Mouse (Mus musculus): ENCODE measurements around the gene Abcc3.
"Not testable (repeated sequence)": the region's sequence is repeated elsewhere in the genome, so short reads cannot be mapped to it uniquely, and the experiment has no call there.

Gene Abcc3

GRCm38 (mm10) chr11:94402731-94403130 is 9.9 kb upstream of the Abcc3 start:
- no peak for DNase-seq (ENCODE audit: extremely low read depth, low read depth)

GRCm38 (mm10) chr11:94402029-94402428 is 9.2 kb upstream of the Abcc3 start:
- not testable (repeated sequence) for DNase-seq (ENCODE audit: extremely low read depth, low read depth)

DNA sequence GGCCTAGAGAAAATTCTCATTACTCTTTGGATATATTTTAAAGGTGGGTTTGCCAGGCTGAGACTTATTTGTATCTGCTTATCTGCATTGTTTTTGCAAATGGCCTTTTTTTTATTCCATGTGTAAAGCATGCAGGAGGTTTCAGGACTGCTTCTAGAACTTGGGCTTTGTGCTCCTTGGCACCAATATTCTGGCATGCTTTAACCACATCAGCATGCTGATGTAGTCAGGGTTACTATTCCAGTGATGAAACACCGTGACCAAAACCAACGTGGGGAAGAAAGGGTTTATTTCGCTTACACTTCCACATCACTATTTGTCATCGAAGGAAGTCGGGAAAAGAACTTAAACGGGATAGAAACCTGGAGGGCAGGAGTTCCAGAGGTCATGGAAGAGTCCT is 8.2 kb upstream of the Abcc3 start:
- no peak for DNase-seq (ENCODE audit: extremely low read depth, low read depth)

DNA sequence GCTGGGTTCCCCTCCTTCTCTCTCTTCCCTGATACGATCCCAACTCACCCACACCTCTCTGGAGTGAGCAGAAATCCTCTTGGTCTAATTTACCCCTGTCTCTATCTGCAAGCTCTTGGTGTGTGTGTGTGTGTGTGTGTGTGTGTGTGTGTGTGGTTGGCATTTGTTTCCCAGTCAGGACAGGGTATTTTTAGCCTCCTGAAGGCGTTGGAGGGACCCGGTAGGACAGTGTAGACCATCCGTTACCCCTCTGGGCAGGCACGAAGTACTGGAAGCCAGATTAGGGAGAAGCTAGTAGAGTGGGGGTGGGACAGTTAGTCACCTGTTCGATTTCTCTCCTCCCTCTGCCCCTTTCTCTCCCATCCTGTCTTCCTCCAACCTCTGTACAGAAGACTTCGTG is 1.3 kb upstream of the Abcc3 start:
- no peak for DNase-seq (ENCODE audit: extremely low read depth, low read depth)

DNA sequence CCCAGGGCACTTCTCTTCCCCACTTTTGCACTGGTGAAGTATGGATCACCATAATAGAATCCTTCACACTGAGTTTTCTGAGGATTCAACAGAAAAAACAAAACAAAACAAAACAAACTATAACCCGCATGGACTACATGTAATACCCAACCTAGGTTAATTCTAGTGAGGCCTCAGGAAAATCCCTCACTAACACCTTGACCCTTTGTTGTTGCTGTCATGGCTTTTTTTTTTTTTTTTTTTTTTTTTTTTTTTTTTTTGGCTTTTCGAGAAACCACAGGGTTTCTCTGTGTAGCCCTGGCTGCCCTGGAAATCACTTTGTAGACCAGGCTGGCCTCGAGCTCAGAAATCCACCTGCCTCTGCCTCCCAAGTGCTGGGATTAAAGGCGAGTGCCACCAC is 693 bp upstream of the Abcc3 start:
- DNase-seq (ENCODE audit: extremely low read depth, low read depth), result not testable (repeated sequence)

- DNase-seq (ENCODE audit: extremely low read depth, low read depth), result no peak
These were observed 1.1 kb downstream of the Abcc3 start for GRCm38 (mm10) chr11:94391661-94392060.

DNA sequence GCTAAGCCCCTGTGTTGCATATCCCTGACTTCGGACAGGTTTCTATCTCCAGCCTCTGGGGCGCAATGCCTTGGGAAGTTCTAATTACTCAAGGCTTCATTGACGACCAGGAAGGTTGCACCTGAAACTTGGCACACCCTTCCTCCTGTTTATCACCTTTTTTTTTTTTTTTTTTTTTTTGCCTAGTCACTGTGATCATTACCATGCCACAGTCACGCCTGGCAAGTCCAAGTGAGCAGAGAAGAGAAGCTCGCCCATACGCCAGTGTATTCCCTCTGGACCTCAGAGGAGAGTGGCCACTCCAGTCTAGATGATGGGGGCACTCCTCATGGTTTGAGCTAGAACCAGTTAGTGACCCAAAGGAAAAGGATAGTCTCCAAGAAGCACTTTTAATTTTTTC is 2.0 kb downstream of the Abcc3 start:
- no peak for DNase-seq (ENCODE audit: extremely low read depth, low read depth)

- DNase-seq (ENCODE audit: extremely low read depth, low read depth), result no peak
These were observed 2.9 kb downstream of the Abcc3 start for GRCm38 (mm10) chr11:94389724-94390396.

GRCm38 (mm10) chr11:94389021-94389420 is 3.8 kb downstream of the Abcc3 start:
- DNase-seq (ENCODE audit: extremely low read depth, low read depth), result no peak

DNA sequence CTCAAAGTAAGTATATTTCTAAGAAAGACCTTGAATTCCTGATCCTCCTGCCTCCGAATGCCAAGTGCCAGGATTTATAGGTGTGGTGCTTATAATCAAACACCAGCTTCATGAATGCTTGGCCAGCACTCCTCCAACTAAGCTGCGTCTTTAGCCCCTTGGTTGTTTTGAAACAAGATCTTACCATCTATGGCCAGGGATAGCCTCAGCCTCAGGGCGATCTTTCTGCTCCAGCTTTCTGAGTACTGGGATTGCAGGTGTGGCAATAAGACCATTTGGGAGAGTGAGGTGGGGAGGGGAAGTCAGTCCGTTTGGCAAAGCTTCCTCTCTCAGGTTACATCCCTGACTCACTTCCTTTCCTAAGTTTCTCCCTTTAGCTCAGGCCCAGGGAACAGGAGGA is 5.0 kb downstream of the Abcc3 start:
- no peak for DNase-seq (ENCODE audit: extremely low read depth, low read depth)

DNA sequence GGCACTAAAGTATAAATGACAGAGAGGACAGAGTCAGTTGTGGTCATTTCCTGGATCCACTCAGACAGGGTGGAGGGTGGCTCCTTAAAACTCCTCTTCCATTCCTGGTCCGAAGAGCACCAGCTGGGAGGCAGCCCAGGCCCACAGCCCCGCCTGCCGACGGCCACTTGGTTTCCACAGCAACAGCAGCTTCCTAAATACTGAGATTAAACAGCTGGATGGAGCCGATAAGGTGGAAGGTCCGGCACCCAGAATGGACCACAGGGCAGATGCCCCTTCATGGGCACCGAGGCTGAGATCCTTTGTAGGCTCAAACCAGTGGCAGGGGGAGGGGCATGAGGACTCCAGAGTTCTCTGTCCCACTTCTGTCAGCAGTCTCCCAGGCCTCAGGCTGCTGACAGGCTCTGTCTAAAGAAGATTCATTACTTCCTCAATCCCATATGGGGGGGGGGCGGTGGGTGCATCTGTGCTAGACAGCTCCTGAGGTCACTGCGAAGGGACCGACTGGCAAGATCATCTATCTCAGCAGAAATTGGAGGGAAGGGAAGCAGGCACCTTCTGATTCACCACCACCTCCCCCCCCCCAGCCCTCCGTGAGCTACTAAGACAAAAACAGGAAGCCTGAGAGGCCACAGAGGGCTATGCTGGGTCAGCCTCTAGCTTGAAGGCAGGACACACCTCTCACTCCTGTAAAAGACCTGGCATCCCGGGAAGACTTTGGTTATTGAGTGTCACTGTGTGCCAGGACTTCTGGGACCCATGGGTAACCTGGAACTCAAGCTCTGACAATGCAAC is 6.6 kb downstream of the Abcc3 start:
- peak; percentile 45 for DNase-seq (ENCODE audit: extremely low read depth, low read depth)

- DNase-seq (ENCODE audit: extremely low read depth, low read depth), result no peak
These were observed 13.1 kb downstream of the Abcc3 start for GRCm38 (mm10) chr11:94379736-94380135.

- DNase-seq (ENCODE audit: extremely low read depth, low read depth), result no peak
These were observed 13.7 kb downstream of the Abcc3 start for GRCm38 (mm10) chr11:94379061-94379460.

DNA sequence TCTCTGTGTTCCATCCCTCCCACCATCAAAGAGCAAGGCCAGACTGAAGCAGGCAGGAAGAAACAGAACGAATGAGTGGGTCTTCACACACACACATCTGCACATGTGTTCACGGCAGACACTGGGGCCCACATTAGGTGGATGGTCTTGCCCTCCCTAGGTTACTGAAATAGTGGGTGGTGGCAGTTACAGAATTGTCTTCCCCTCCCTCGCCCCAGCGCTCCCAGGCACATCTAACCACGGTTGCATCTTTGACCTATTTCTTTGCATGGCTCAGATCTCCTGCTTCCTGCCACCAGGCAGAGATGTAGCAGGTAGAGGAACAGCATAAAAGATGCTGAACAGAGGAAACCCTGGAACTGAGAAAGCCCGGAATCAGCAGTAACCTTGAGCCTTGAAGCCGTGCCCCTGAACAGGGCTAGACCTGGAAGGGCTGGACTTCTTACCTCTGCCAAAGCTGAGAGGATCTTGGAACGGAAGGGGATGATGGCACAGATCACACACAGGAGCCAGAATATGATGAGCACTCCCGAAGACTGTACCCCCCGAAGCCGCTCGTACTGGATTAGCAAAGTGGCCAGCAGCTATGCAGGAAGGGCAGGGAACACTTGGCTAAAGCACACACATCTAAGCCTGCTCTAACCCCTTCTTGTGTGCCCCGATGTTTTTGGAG is 18.4 kb downstream of the Abcc3 start:
- DNase-seq (ENCODE audit: extremely low read depth, low read depth), result no peak

DNA sequence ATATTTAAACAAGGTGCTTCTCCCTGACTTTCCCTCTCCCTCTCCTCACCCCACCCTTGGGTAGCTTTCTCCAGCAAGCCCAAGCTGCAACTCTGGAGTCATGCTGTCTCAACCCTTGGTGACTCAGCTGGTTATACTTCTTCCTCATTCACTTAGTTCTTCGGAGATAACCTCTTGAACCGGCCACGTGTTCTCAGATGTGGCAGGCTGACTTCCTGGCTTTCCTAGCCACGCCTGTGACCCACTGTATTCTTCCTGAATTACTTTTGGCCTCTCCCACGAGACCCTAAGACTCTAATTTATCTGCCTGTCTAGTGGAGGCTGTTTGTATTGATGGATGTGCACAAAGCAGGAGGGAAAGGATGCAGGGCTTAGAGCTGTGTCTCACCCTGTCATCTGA is 22.0 kb downstream of the Abcc3 start:
- DNase-seq (ENCODE audit: extremely low read depth, low read depth), result peak; percentile 87

GRCm38 (mm10) chr11:94369981-94370380 is 22.8 kb downstream of the Abcc3 start:
- peak; percentile 16 for DNase-seq (ENCODE audit: extremely low read depth, low read depth)

- DNase-seq (ENCODE audit: extremely low read depth, low read depth), result no peak
These were observed 27.5 kb downstream of the Abcc3 start for GRCm38 (mm10) chr11:94365340-94365739.

DNA sequence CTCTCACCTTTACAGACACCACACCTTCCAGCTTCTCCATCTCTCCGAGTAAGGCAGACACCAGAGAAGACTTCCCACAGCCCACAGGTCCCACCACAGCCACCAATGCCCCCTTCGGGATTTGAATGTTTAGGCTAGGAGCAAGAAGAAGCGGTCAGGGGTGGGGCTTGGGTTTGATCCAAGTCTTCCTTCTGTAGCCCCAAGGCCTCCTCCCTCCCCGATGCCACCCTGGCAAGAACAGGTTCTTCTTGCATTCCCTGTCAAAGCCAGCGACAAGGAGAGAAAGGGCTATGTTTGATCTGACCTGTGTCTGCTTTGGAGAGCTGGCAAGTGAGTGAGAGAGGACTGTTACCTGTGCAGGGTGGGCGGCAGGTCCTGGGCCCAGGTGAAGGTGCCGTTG is 29.1 kb downstream of the Abcc3 start:
- DNase-seq (ENCODE audit: extremely low read depth, low read depth), result no peak

DNA sequence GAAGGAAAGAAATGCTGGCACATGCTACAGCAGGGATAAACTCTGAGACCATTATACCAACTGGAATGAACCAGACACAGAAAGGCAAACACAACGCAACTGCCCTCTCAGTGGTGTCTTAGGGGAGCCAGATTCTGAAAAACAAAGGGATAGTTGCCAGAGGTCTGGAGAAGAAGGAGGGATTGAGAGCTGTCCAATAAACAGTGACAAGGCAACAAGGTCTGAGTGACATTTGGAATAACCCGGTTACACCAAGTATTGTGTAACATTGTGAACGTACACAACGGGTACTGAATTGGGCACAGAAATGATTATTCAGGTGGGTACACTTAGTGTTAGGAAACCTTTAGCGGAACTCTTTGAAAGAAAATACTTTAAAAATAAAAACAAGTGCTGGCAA is 30.7 kb downstream of the Abcc3 start:
- DNase-seq (ENCODE audit: extremely low read depth, low read depth), result no peak

- no peak for DNase-seq (ENCODE audit: extremely low read depth, low read depth)
These were observed 31.5 kb downstream of the Abcc3 start for GRCm38 (mm10) chr11:94361166-94361870.

- DNase-seq (ENCODE audit: extremely low read depth, low read depth), result no peak
These were observed 33.6 kb downstream of the Abcc3 start for GRCm38 (mm10) chr11:94359168-94359567.
